Mouse (Mus musculus): ENCODE results near the gene Pogz. TPM values are rescaled to one million over a fixed set of nuclear protein-coding genes. Genes with fewer than 3 reads are reported as not detected.
"Not testable (repeated sequence)": the region's sequence is repeated elsewhere in the genome, so short reads cannot be mapped to it uniquely, and the experiment has no call there.

Pogz gene
- polyA plus RNA-seq, 1 experiment from 2014 or later: 21.5 TPM

DNA sequence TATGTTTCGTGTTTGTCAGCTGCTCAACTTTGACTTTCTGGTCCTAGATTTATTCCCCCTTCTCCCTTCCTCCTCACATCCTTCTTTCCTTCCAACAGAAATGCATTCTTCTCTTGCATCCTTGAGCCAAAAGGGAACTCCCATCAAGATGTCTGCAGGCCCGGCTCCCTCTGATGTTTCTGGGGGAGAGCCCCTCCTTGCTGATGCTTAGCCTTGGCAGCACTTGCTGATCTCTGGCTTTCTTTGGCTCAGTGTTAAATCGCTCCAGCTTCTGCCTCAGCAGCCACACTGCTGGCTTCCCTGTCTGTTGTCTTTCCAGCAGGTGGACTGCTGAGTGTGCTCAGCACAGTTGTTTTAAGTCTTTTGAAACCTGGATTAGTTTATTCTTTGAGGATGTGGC is 83.7 kb downstream of the Pogz start:
- H3K27ac ChIP-seq (replicated peaks; ENCODE audit: low read depth, low read length): no peak overlapping the region
- no peak for ATAC-seq (replicated peaks; ENCODE audit: insufficient number of reproducible peaks, low FRiP score, low TSS enrichment, low read depth)

DNA sequence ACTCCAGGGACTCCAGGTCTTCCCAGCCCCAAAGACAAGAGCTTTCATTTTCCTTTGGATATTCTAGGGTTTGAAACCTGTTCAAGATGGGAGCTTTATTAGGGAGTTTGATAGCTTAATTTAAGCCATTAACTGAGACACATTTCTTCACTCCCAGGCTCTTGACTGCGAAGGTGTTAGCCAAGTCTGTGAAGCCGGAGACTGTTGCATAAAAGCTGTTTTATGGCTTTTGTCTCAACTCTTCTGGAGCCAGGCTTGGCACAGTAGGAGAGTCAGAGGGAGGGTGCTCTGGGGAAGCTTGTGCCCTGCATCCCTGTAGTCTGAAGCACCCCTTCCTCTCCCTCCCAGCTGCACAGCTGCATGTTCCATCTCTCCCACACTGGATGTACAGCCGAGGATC is 85.0 kb downstream of the Pogz start:
- Histone ChIP-seq H3K9ac (replicated peaks; ENCODE audit: low read length) (no peak overlapping the region), H3K27me3 (ENCODE audit: control insufficient read depth, insufficient read depth, low read length) (no peaks in the 10 kb centered on the region), H3K36me3 (replicated peaks; ENCODE audit: control insufficient read depth, insufficient read depth, low read depth, low read length) (no peaks in the 10 kb centered on the region), H3K4me1 (ENCODE audit: control insufficient read depth, insufficient read depth, low read length) (no peaks in the 10 kb centered on the region), H3K4me2 (ENCODE audit: low read depth, low read length) (no peak overlapping the region), H3K4me3 (ENCODE audit: low read depth, low read length) (no peak overlapping the region), H3K9me3 (replicated peaks; ENCODE audit: control insufficient read depth, low read length) (no peaks in the 10 kb centered on the region), H3K27ac (replicated peaks; ENCODE audit: low read depth, low read length) (no peak overlapping the region)
- 72% methylated on average over 3 of the region's 3 CpGs for WGBS
- ATAC-seq (replicated peaks; ENCODE audit: insufficient number of reproducible peaks, low FRiP score, low TSS enrichment, low read depth) (no peak), DNase-seq (ENCODE audit: low spot score) (no peak)

More for the DNA sequence above, 83.7 kb downstream of the Pogz start:
- no peak for DNase-seq (ENCODE audit: low spot score)
- H3K4me3 ChIP-seq (ENCODE audit: low read depth, low read length): no peak overlapping the region
- 56% methylated on average over 3 of the region's 3 CpGs for WGBS
- H3K9me3 ChIP-seq (replicated peaks; ENCODE audit: control insufficient read depth, low read length): no peaks in the 10 kb centered on the region
- H3K9ac ChIP-seq (replicated peaks; ENCODE audit: low read length): no peak overlapping the region
- H3K27me3 ChIP-seq (ENCODE audit: control insufficient read depth, insufficient read depth, low read length): no peaks in the 10 kb centered on the region
- no peak overlapping the region for H3K4me2 ChIP-seq (ENCODE audit: low read depth, low read length)
- no peaks in the 10 kb centered on the region for H3K4me1 ChIP-seq (ENCODE audit: control insufficient read depth, insufficient read depth, low read length)
- H3K36me3 ChIP-seq (replicated peaks; ENCODE audit: control insufficient read depth, insufficient read depth, low read depth, low read length): no peaks in the 10 kb centered on the region

DNA sequence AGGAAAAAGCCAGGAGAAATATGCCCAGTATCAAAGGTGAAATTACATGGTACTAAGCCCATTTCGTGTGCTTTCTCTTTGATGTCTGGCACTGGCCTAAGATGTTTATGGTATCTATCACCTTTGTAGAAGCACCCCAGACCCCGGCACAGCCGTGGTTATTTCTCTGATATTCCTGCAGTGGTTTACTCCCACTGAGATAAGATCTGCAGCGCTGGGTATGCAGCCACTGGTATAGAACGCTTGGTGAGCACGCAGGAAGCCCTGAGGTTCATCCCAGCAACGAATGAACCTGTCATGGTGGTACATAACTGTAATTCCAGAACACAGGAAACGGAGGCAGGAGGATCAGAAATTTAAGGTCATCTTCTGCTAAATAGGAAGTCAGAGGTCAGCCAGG is 87.3 kb downstream of the Pogz start:
- H3K4me1 ChIP-seq (ENCODE audit: control insufficient read depth, insufficient read depth, low read length): no peaks in the 10 kb centered on the region
- no peaks in the 10 kb centered on the region for H3K9me3 ChIP-seq (replicated peaks; ENCODE audit: control insufficient read depth, low read length)
- H3K9ac ChIP-seq (replicated peaks; ENCODE audit: low read length): no peak overlapping the region
- H3K4me3 ChIP-seq (ENCODE audit: low read depth, low read length): no peak overlapping the region
- ATAC-seq (replicated peaks; ENCODE audit: insufficient number of reproducible peaks, low FRiP score, low TSS enrichment, low read depth) (no peak), DNase-seq (ENCODE audit: low spot score) (no peak)
- 72% methylated on average over 8 of the region's 8 CpGs for WGBS
- H3K27me3 ChIP-seq (ENCODE audit: control insufficient read depth, insufficient read depth, low read length): no peaks in the 10 kb centered on the region
- no peaks in the 10 kb centered on the region for H3K36me3 ChIP-seq (replicated peaks; ENCODE audit: control insufficient read depth, insufficient read depth, low read depth, low read length)
- H3K27ac ChIP-seq (replicated peaks; ENCODE audit: low read depth, low read length): no peak overlapping the region
- no peak overlapping the region for H3K4me2 ChIP-seq (ENCODE audit: low read depth, low read length)

DNA sequence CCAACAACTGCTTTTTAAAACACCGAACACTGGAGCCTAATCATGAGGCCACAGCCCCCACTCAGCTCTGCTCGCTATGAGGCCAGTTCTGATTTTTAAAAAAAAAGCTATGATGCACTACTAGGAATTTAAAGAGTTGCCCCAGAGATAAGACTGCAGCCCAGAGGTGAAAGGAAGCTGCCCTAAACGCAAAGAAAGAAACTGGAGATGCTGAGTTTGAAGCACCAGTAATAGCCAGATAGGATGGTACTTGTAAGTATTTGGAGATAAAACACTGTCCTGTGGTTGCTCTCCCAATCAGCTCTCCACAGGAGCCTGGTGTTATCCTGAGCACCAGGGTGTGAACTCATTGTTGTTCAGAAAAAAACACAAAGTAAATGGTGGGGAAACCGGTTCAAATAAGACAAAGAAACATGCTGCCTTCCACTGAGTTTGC is 89.0 kb downstream of the Pogz start:
- not testable (repeated sequence) for DNase-seq (ENCODE audit: low spot score); H3K27me3 ChIP-seq (ENCODE audit: control insufficient read depth, insufficient read depth, low read length); H3K9me3 ChIP-seq (replicated peaks; ENCODE audit: control insufficient read depth, low read length); H3K4me1 ChIP-seq (ENCODE audit: control insufficient read depth, insufficient read depth, low read length); H3K27ac ChIP-seq (replicated peaks; ENCODE audit: low read depth, low read length); H3K9ac ChIP-seq (replicated peaks; ENCODE audit: low read length); ATAC-seq (replicated peaks; ENCODE audit: insufficient number of reproducible peaks, low FRiP score, low TSS enrichment, low read depth); H3K4me3 ChIP-seq (ENCODE audit: low read depth, low read length); H3K4me2 ChIP-seq (ENCODE audit: low read depth, low read length); H3K36me3 ChIP-seq (replicated peaks; ENCODE audit: control insufficient read depth, insufficient read depth, low read depth, low read length)
- 47% methylated on average over 4 of the region's 4 CpGs for WGBS

DNA sequence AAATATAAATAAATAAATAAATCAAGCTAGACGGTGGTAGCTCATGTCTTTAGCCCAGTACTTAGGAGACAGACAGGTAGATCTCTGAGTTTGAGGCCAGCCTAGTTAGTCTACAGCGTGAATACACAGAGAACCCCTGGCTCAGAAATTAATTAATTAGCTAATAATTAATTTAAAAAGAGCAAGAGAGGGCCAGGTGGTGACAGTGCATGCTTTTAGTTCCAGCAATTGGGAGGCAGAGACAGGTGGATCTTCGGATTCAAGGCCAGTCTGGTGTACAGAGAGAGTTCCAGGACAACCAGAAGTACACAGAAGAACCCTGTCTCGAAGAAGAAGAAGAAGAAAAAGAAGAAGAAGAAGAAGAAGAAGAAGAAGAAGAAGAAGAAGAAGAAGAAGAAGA is 91.6 kb downstream of the Pogz start:
- DNase-seq (ENCODE audit: low spot score); H3K9me3 ChIP-seq (replicated peaks; ENCODE audit: control insufficient read depth, low read length); H3K27me3 ChIP-seq (ENCODE audit: control insufficient read depth, insufficient read depth, low read length); H3K27ac ChIP-seq (replicated peaks; ENCODE audit: low read depth, low read length); H3K4me2 ChIP-seq (ENCODE audit: low read depth, low read length); H3K4me3 ChIP-seq (ENCODE audit: low read depth, low read length); H3K9ac ChIP-seq (replicated peaks; ENCODE audit: low read length); ATAC-seq (replicated peaks; ENCODE audit: insufficient number of reproducible peaks, low FRiP score, low TSS enrichment, low read depth); H3K36me3 ChIP-seq (replicated peaks; ENCODE audit: control insufficient read depth, insufficient read depth, low read depth, low read length); H3K4me1 ChIP-seq (ENCODE audit: control insufficient read depth, insufficient read depth, low read length): not testable (repeated sequence)
- 79% methylated on average over 4 of the region's 4 CpGs for WGBS

DNA sequence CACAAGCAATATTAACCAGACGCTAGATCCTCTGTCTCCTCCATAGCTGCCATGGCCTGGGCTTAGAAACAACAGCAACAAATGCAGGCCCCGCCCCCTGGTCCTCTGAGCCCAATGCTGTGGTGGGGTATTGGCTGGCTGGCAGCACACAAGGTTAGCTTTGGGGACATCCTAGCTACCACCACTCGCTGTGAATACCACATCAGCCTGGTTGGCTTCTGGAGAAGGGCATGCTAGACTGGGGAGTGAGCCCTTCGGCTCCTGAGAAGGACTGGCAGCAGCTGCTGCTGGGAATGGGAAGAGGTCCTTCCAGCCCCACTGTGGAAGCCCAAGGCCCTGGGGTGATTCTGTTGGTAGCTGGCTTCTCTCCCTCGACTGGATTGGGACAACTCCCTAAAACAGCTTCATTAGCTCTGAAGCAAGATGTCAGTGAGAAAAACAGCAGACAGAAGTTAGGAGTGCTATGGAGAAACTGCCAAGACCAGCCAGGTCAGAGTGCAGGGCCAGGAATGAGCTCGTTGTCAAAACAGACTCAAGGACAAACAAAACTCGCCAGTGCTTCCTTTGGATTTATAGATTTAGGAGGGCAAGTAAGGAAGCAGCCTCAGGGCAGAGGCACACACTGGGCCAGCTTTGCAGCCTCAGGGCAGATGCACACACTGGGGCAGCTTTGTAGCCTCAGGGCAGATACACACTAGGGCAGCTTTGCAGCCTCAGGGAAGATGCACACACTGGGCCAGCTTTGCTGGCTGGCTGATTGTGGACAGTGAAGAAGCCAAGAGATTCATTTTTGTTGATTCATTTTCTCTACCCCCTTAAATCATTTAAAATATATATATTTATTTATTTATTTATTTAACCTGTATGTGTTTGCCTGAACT is 93.3 kb downstream of the Pogz start:
- not testable (repeated sequence) for H3K36me3 ChIP-seq (replicated peaks; ENCODE audit: control insufficient read depth, insufficient read depth, low read depth, low read length); H3K9ac ChIP-seq (replicated peaks; ENCODE audit: low read length); H3K27ac ChIP-seq (replicated peaks; ENCODE audit: low read depth, low read length); H3K4me2 ChIP-seq (ENCODE audit: low read depth, low read length); DNase-seq (ENCODE audit: low spot score); H3K27me3 ChIP-seq (ENCODE audit: control insufficient read depth, insufficient read depth, low read length); H3K9me3 ChIP-seq (replicated peaks; ENCODE audit: control insufficient read depth, low read length); H3K4me1 ChIP-seq (ENCODE audit: control insufficient read depth, insufficient read depth, low read length); ATAC-seq (replicated peaks; ENCODE audit: insufficient number of reproducible peaks, low FRiP score, low TSS enrichment, low read depth); H3K4me3 ChIP-seq (ENCODE audit: low read depth, low read length)
- WGBS: 33% methylated on average over 7 of the region's 7 CpGs

DNA sequence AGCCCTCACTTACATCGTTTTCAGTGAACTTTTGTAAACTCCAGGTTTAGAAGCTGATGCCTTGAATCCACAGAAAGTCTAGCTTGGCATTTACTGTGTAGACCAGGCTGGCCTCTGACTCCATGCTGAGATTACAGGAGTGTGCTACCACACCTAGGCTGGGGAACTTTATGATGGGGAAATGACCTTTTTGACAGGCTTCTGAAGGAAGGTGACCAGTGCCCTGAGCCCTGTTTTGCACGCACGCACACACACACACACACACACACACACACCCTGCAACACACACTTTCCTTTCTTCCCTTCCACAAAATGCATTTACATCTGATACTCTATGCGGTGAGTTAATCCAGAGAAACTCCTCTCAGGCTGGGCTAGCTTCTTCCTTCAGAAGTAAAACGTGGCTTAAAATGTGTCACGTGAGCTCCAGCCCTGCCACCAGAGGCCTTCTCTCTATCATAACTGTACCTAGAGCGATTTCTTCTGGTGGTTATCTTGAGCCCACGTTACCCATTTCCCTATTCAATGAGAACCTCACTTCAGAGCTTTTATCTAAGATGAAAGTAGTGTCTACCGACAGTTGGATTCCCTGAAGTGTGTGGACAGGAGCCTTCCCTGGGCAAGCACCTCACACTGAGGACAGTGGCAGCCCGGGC is 94.2 kb downstream of the Pogz start:
- not testable (repeated sequence) for H3K27ac ChIP-seq (replicated peaks; ENCODE audit: low read depth, low read length); H3K27me3 ChIP-seq (ENCODE audit: control insufficient read depth, insufficient read depth, low read length); H3K4me1 ChIP-seq (ENCODE audit: control insufficient read depth, insufficient read depth, low read length); H3K9ac ChIP-seq (replicated peaks; ENCODE audit: low read length); DNase-seq (ENCODE audit: low spot score); ATAC-seq (replicated peaks; ENCODE audit: insufficient number of reproducible peaks, low FRiP score, low TSS enrichment, low read depth); H3K4me3 ChIP-seq (ENCODE audit: low read depth, low read length); H3K36me3 ChIP-seq (replicated peaks; ENCODE audit: control insufficient read depth, insufficient read depth, low read depth, low read length); H3K4me2 ChIP-seq (ENCODE audit: low read depth, low read length); H3K9me3 ChIP-seq (replicated peaks; ENCODE audit: control insufficient read depth, low read length)
- 78% methylated on average over 10 of the region's 10 CpGs for WGBS
